Mouse (Mus musculus) adrenal gland, postnatal 36 days (tissue): Measurements from ENCODE around the gene Msx3. TPM values are rescaled to one million over a fixed set of nuclear protein-coding genes. Genes with fewer than 3 reads are reported as not detected.

Experiments
- DNase-seq, 2 experiments: peaks; one replicate each; pipeline ENCODE4 v3.0.0; 2021; ENCODE audit warnings: mixed read lengths in 1 of 2
- total RNA-seq, 2 experiments: library from RNA; stranded (reverse); gene quantifications; 2 replicates each; pipeline ENCODE4 v1.2.3; 2021

Msx3 gene
- total RNA-seq, 2 experiments from 2014 or later: not detected

- peak; percentile 49 to 51 for DNase-seq
Measured at GRCm38 (mm10) chr7:140057413-140058407, 8.8 kb upstream of the Msx3 start.

- DNase-seq: no peak
Measured at GRCm38 (mm10) chr7:140054124-140054523, 5.2 kb upstream of the Msx3 start.

GRCm38 (mm10) chr7:140049115-140049689, 313 bp upstream of the Msx3 start:
- peak; percentile 45 to 49 for DNase-seq

GRCm38 (mm10) chr7:140047811-140048311, 1.0 kb downstream of the Msx3 start:
- DNase-seq: peak in 1 of 2 experiments; percentile 33

GRCm38 (mm10) chr7:140045546-140045945, 3.3 kb downstream of the Msx3 start:
- no peak for DNase-seq

GRCm38 (mm10) chr7:140042728-140043127, 6.2 kb downstream of the Msx3 start:
- DNase-seq: no peak

GRCm38 (mm10) chr7:140037171-140037555, 11.7 kb downstream of the Msx3 start:
- DNase-seq: no peak

- peak; percentile 97 to 98 for DNase-seq
Measured at GRCm38 (mm10) chr7:140036281-140037170, 12.4 kb downstream of the Msx3 start, which contains the start of the genes Zfp511 and Tubgcp2. Gene Zfp511 (plus strand): TSS chr7:140036391. Gene Tubgcp2 (minus strand): TSS chr7:140036669.

- DNase-seq: no peak
Measured at GRCm38 (mm10) chr7:140035456-140035855, 13.4 kb downstream of the Msx3 start.

GRCm38 (mm10) chr7:140033386-140033785, 15.5 kb downstream of the Msx3 start:
- no peak for DNase-seq

- DNase-seq: no peak
Measured at GRCm38 (mm10) chr7:140032366-140032765, 16.5 kb downstream of the Msx3 start.

- DNase-seq: no peak
Measured at GRCm38 (mm10) chr7:140031771-140032170, 17.1 kb downstream of the Msx3 start.

GRCm38 (mm10) chr7:140011336-140011735, 37.6 kb downstream of the Msx3 start:
- no peak for DNase-seq

GRCm38 (mm10) chr7:140007781-140008180, 41.1 kb downstream of the Msx3 start:
- DNase-seq: no peak

- DNase-seq: no peak
Measured at GRCm38 (mm10) chr7:140006861-140007611, 41.9 kb downstream of the Msx3 start.

GRCm38 (mm10) chr7:140004666-140005065, 44.2 kb downstream of the Msx3 start:
- no peak for DNase-seq

- no peak for DNase-seq
Measured at GRCm38 (mm10) chr7:140001086-140001740, 47.7 kb downstream of the Msx3 start.

GRCm38 (mm10) chr7:139998691-139999350, 50.1 kb downstream of the Msx3 start:
- no peak for DNase-seq
